In the genomic region with DNA sequence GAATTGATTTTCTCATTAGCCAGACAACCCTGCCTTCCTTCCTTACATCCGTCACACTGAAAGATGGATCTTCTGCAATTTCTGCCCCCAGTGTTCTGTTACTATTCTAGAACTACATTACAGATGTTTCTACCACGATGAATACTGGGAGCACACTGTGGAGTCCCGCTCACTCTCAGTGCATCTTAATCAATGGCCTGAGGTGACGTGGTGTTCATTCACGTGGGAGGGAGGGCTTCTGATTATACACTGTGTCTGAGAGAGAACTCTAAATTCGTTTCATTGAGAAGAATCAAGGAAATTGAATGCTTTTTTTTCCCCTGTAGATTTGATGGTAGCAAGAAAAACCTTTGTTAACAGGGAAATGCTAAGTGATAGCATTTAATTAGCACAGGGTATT, we compare ENCODE assay signal across 23 mouse cellular contexts. TPM values are rescaled to one million over a fixed set of nuclear protein-coding genes. Genes with fewer than 3 reads are reported as not detected.
DNase-seq lines count a peak whose midpoint lies in the region; ATAC-seq lines count a peak whose summit lies in the region.
"Had no signal": no experiment of that assay in that cellular context is flagged by ENCODE, and none has a peak within 500 bp of the region (broad histone marks: within the 10 kb centered on the region; RNA-seq: fewer than 3 reads in every experiment).

No protein-coding gene starts in this region.

- no peak for DNase-seq in forebrain, embryonic 11.5 days (ENCODE audit: low spot score)
- no peak for DNase-seq in forebrain, embryonic 10.5 days (ENCODE audit: extremely low spot score, low spot score)
- no peak for DNase-seq in heart, adult 8-10 months (ENCODE audit: low spot score)
- peak; percentile 42 for DNase-seq in retina, postnatal 1 day
- no peak for DNase-seq in retina, embryonic 14.5 days (ENCODE audit: low spot score)
- DNase-seq in embryo, embryonic 9.5 days (ENCODE audit: extremely low spot score), result no peak
- no peak for DNase-seq in frontal cortex, postnatal 36 days (ENCODE audit: low spot score in 2 of 2)
- DNase-seq: cerebellum, adult 9-11 months; gastrocnemius, postnatal 25 days; kidney, adult 2 months; kidney, postnatal 14 days; layer of hippocampus, adult 9-11 months; lung, embryonic 14.5 days; thymus, postnatal 25 days had no signal

- H3K36me3 ChIP-seq in forebrain, embryonic 11.5 days (ENCODE audit: control insufficient read depth, insufficient read depth, low read length), result no peaks in the 10 kb centered on the region
- H3K36me3 ChIP-seq in forebrain, embryonic 10.5 days (replicated peaks), result no peaks in the 10 kb centered on the region
- H3K36me3 ChIP-seq in heart, embryonic 16.5 days (ENCODE audit: control insufficient read depth, insufficient read depth), result no peaks in the 10 kb centered on the region
- H3K36me3 ChIP-seq: embryonic facial prominence, embryonic 15.5 days; liver, embryonic 12.5 days; neural tube, embryonic 12.5 days had no signal

- no peak overlapping the region for H3K9ac ChIP-seq in forebrain, embryonic 11.5 days (ENCODE audit: low read length)
- no peak overlapping the region for H3K9ac ChIP-seq in heart, embryonic 16.5 days (ENCODE audit: low read length)
- H3K9ac ChIP-seq: embryonic facial prominence, embryonic 15.5 days; liver, embryonic 12.5 days; lung, embryonic 14.5 days; neural tube, embryonic 12.5 days had no signal

- no peaks in the 10 kb centered on the region for H3K9me3 ChIP-seq in forebrain, embryonic 11.5 days (ENCODE audit: control insufficient read depth, low read length)
- no peaks in the 10 kb centered on the region for H3K9me3 ChIP-seq in forebrain, embryonic 10.5 days
- H3K9me3 ChIP-seq in heart, embryonic 16.5 days (replicated peaks; ENCODE audit: control insufficient read depth, low read length), result no peaks in the 10 kb centered on the region
- H3K9me3 ChIP-seq: embryonic facial prominence, embryonic 15.5 days; liver, embryonic 12.5 days; neural tube, embryonic 12.5 days had no signal

- no peak overlapping the region for H3K4me2 ChIP-seq in forebrain, embryonic 11.5 days (ENCODE audit: low read depth, low read length, severe bottlenecking)
- peak overlapping the region; percentile 39 for H3K4me2 ChIP-seq in heart, embryonic 16.5 days (ENCODE audit: low read depth, low read length)
- H3K4me2 ChIP-seq: embryonic facial prominence, embryonic 15.5 days; liver, embryonic 12.5 days; lung, embryonic 14.5 days; neural tube, embryonic 12.5 days had no signal

- 40% methylated on average over 6 of the region's 6 CpGs for WGBS in forebrain, embryonic 11.5 days
- 59% methylated on average over 6 of the region's 6 CpGs for WGBS in forebrain, embryonic 10.5 days
- 46% methylated on average over 6 of the region's 6 CpGs for WGBS in heart, embryonic 16.5 days

- H3K4me1 ChIP-seq in forebrain, embryonic 11.5 days (replicated peaks; ENCODE audit: control insufficient read depth, insufficient read depth, low read length), result peaks cover 3% of the 10 kb centered on the region; the same call in 1 of the 2 replicates
- H3K4me1 ChIP-seq in forebrain, embryonic 10.5 days, result peaks cover 22% of the 10 kb centered on the region
- H3K4me1 ChIP-seq in heart, embryonic 16.5 days (ENCODE audit: control insufficient read depth, insufficient read depth, low read length), result no peaks in the 10 kb centered on the region
- H3K4me1 ChIP-seq: embryonic facial prominence, embryonic 15.5 days; liver, embryonic 12.5 days; neural tube, embryonic 12.5 days had no signal

- H3K27me3 ChIP-seq in forebrain, embryonic 11.5 days (ENCODE audit: control insufficient read depth, insufficient read depth, low read length), result no peaks in the 10 kb centered on the region
- H3K27me3 ChIP-seq in forebrain, embryonic 10.5 days (ENCODE audit: poor library complexity, severe bottlenecking), result no peaks in the 10 kb centered on the region
- H3K27me3 ChIP-seq in heart, embryonic 16.5 days (ENCODE audit: control insufficient read depth, insufficient read depth, low read length), result no peaks in the 10 kb centered on the region
- H3K27me3 ChIP-seq: embryonic facial prominence, embryonic 15.5 days; liver, embryonic 12.5 days; neural tube, embryonic 12.5 days had no signal

- peak; percentile 63; the same call in 1 of the 2 replicates for ATAC-seq in forebrain, embryonic 11.5 days (replicated peaks; ENCODE audit: low FRiP score)
- ATAC-seq in heart, embryonic 16.5 days (replicated peaks; ENCODE audit: extremely low read depth, insufficient read depth, low FRiP score), result no peak
- ATAC-seq: liver, embryonic 12.5 days had no signal

- H3K27ac ChIP-seq in forebrain, embryonic 11.5 days (ENCODE audit: low read depth, low read length), result no peak overlapping the region
- H3K27ac ChIP-seq in forebrain, embryonic 10.5 days, result no peak overlapping the region
- H3K27ac ChIP-seq in heart, embryonic 16.5 days (ENCODE audit: low read length), result no peak overlapping the region
- H3K27ac ChIP-seq: embryonic facial prominence, embryonic 15.5 days; liver, embryonic 12.5 days; macrophage; neural tube, embryonic 12.5 days had no signal

- no peak overlapping the region for H3K4me3 ChIP-seq in forebrain, embryonic 11.5 days (ENCODE audit: low read depth, low read length)
- no peak overlapping the region for H3K4me3 ChIP-seq in forebrain, embryonic 10.5 days
- H3K4me3 ChIP-seq in heart, embryonic 16.5 days (ENCODE audit: low read length), result 0 out of 2 replicates have a peak overlapping the region, but pooled peaks have one; percentile 17
- H3K4me3 ChIP-seq: embryonic facial prominence, embryonic 15.5 days; liver, embryonic 12.5 days; neural tube, embryonic 12.5 days had no signal

RNA-seq across cellular contexts. Expression of a gene that starts 19.2 kb away (rescaled TPM):
- polyA plus RNA-seq in forebrain, embryonic 11.5 days (2014; fragmentation: Nextera tagmentation; extraction: Ambion mirVana), result 0.17 and 0.25 TPM in 2 replicates
- 1.2 and 1.4 TPM in 2 replicates for polyA plus RNA-seq in forebrain, embryonic 10.5 days (2016; fragmentation: Nextera tagmentation; extraction: Ambion mirVana)
- polyA plus RNA-seq in heart, embryonic 16.5 days (2015; fragmentation: Nextera tagmentation; extraction: Ambion mirVana), result 0.25 and 0.66 TPM in 2 replicates
- total RNA-seq in heart, adult 8-10 months (2022), result not detected
- total RNA-seq: adrenal gland, postnatal 4 days; gastrocnemius, postnatal 25 days; MEL had no signal
- polyA plus RNA-seq: liver, embryonic 12.5 days; macrophage had no signal

RNA-seq across cellular contexts. Expression of a gene that starts 50.3 kb away (rescaled TPM):
- 51.6 and 54.4 TPM in 2 replicates for polyA plus RNA-seq in forebrain, embryonic 11.5 days (2014; fragmentation: Nextera tagmentation; extraction: Ambion mirVana)
- polyA plus RNA-seq in forebrain, embryonic 10.5 days (2016; fragmentation: Nextera tagmentation; extraction: Ambion mirVana), result 39.5 and 41.0 TPM in 2 replicates
- 23.1 and 24.0 TPM in 2 replicates for polyA plus RNA-seq in heart, embryonic 16.5 days (2015; fragmentation: Nextera tagmentation; extraction: Ambion mirVana)
- total RNA-seq in heart, adult 8-10 months (2022), result 10 to 100 TPM; 21.2 to 26.1 (median 23.6) TPM

RNA-seq across cellular contexts. Expression of a gene that starts 53.0 kb away (rescaled TPM):
- 0.83 and 1.7 TPM in 2 replicates for polyA plus RNA-seq in forebrain, embryonic 11.5 days (2014; fragmentation: Nextera tagmentation; extraction: Ambion mirVana)
- not detected in 2 replicates for polyA plus RNA-seq in forebrain, embryonic 10.5 days (2016; fragmentation: Nextera tagmentation; extraction: Ambion mirVana)
- polyA plus RNA-seq in heart, embryonic 16.5 days (2015; fragmentation: Nextera tagmentation; extraction: Ambion mirVana), result not detected in 2 replicates
- total RNA-seq in heart, adult 8-10 months (2022), result not detected
- total RNA-seq: adrenal gland, postnatal 4 days; left cerebral cortex, adult 8-10 months; MEL had no signal
- polyA plus RNA-seq: limb, embryonic 11.5 days; liver, embryonic 12.5 days; macrophage; neural tube, embryonic 12.5 days had no signal
